Mouse (Mus musculus) gastrocnemius, postnatal 10 days (tissue): Measurements from ENCODE around the gene Slc9a6. TPM values are rescaled to one million over a fixed set of nuclear protein-coding genes. Genes with fewer than 3 reads are reported as not detected.

ENCODE experiments used
- DNase-seq: peaks from one replicate; pipeline ENCODE4 v3.0.0; 2021; ENCODE audit warnings: mixed read lengths
- total RNA-seq, 2 experiments: library from RNA; stranded (reverse); gene quantifications; 2 replicates each; pipeline ENCODE4 v1.2.3; 2021

The Slc9a6 gene
- total RNA-seq, 2 experiments from 2014 or later = 16.2 to 16.8 TPM

DNA sequence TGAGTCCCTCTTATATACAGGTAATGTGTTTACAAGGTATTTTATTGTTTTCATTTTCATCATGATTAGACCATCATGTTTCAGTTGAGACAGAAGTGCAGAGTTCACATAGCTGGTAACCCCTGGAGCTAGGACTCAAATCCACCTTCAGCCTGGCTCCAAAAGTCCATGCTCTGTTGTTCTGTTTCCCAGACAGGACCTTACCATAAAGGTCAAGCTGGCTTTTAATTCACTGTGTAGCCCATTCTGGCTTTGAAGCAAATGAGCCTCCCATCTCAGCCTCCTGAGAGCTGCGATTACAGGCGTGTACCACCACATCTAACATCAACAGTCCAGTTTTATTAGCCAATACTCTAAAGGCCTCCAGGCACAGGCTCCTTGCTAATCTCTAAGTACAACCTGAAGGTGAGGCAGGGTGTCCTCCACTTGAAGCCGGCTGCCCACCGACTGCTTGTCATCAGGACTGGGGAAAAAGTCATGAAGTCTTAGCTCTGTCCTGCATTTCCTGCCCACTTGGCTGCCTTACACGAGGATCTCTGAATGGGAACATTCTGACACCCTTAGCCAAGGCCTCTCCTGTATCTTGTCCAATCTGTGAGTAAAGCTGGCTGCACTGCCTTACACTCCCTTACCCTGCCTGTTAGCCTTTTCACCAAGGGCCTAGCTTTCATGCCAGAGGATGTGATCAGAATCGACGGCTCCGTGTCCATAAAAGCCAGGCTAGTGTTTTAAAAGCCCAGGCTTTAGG, 55.8 kb downstream of the Slc9a6 start:
- DNase-seq = no peak

DNA sequence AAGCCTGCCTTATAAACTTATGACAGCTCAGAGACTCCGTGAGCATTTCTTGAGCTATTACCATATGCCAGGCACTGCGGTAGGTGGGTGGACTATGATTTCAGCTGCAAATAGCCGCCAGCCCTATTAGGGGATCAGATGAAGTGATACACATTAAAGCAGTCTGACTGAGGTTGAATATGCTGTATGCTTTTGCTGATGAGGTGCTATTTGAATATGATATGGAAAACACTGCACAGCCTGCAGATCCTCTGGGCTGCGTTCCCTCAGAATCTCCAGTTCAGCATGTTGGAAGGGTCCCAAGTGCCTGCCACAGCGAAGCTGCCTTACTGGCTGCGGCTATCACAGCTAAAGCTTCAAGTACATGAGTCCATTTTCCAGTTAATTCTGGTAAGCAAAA, 57.7 kb downstream of the Slc9a6 start:
- peak; percentile 27 for DNase-seq

DNA sequence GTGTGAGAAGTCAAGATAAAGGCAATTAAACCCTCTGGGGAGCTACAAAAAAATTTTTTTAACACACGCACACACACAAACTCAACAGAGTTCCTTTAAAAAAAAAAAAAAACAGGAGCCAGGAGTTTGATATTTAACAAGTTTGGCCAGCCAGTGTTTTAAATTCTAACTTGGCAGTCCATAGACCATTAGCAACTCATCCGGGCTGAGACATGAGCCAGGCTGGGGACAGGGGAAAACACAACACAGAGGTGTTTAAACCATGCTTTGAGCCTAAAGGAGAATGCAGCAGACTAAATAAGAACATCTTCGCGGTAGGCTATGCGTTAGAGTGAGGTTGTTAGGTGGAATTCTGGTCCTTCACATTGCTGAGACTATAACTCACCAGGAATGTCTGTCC, 58.5 kb downstream of the Slc9a6 start:
- no peak for DNase-seq

DNA sequence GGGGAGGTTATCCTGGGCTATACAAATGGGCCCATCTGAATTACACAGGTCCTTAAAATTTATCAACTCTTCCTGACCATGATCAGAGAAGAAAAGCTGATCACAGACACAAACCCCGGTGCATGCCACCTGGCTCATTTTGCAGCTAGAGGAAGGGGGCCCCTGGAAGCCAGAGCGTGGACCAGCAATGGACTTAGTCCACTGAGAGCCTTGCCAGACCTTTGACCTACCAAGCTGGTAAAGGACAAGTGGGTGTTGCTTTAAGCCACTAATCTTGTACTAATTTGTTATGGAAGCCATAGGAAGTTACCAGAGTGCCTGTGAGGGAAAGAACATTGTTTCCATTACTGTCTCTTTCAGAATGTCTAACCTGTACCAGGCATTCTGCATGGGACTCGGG, 58.9 kb downstream of the Slc9a6 start:
- no peak for DNase-seq

DNA sequence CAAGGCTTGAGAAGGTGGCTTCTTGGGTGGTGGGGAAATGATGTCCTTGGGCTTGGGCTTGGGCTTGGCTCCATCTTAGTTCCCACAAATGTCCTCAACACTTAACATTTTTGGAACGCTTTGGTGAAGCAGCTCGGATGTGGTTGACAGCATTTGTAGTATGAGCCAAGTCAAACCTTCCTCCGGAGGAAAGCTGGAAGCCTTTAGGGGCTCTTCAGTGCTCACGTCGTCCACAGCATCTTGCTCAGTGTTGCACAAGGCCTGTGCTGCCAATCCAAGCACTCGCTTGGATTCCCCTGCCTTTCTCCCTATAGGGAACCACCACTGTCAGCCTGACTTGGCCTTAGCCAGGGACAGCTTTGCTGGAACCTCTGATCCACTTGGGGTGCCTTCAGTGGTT, 66.0 kb downstream of the Slc9a6 start:
- no peak for DNase-seq

DNA sequence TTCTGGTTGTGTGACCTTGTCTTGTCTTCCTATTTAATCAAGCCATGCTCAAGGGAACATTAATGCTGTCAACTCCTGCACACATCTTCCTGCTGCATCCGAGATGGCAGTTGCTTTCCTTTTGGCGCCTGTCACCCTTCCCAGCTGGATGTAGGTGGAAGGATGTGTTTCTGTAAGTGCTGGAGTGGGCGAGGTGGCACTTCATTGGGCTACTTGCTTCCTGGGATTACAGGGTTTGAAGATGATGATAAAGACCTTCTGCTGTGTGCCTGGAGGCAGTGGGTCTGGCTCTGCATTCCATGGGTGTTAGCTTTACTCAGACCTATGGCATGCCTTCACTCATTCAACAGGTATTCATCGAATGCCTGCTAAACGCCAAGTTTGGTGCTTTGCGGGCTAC, 68.2 kb downstream of the Slc9a6 start:
- no peak for DNase-seq

DNA sequence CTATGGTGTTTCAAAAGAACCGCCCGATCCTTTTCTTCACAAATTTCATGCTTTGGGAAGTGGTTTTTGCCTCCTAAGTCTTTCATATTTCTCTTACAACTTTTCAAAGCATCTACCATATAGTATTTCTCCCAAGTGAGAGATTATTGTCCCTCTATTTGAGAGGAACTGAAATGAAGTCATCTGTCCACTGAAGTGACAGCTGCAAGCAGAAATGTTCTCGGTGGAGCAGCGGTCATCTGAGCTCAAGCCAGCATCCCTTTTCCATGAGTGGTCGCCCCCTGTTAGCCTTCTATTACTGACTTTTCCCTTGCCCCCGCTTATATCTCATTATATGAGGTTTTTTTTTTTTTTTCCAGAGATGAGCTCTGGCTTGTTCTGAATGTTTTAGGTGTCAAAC, 69.5 kb downstream of the Slc9a6 start:
- no peak for DNase-seq

DNA sequence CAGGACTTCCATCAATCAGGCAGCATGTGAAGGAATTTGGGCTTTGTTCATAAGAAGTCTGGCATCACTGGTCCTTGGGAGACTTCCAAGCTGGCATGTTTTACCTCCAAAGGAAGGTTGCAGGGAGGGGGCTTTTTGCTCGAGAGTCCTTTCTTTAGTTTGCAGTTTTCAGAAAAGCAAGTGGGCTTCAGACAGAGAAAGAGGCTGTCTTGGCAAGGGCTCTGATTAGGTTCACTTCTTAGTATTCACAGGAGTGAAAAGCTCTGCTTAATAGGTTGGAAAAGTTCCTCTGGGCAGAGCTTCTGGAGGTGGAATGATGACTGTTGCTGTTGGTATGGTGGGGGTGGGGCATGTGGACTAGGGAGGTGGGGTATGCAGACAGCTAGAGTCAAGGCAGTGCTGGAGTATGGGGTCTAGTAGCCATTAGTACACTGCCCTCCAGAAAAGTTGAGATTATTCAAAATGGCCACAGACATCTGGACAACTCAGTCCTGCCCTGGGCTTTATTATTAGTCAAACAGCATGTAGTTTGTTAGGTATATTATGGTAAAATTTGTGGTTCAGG, 72.7 kb downstream of the Slc9a6 start:
- no peak for DNase-seq

DNA sequence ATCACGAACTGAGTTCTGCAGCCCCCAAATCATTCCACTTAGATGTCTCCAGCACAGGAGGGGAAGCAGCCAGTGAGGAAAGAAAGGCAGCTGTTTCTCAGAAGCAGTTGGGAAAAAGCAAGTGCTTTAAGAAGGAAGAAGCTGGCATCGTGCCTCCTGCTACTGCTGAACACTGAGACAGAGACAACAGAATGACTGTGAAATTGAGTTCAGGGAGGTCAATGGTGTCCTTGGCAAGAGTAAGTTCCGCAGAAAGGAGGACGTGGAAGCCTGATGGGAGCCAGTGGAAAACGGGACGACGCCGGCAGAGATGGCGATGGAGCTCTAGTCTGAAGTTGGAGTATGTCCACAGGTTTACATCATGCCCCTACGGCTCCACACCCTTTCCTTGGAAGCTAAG, 74.0 kb downstream of the Slc9a6 start:
- peak; percentile 26 for DNase-seq

DNA sequence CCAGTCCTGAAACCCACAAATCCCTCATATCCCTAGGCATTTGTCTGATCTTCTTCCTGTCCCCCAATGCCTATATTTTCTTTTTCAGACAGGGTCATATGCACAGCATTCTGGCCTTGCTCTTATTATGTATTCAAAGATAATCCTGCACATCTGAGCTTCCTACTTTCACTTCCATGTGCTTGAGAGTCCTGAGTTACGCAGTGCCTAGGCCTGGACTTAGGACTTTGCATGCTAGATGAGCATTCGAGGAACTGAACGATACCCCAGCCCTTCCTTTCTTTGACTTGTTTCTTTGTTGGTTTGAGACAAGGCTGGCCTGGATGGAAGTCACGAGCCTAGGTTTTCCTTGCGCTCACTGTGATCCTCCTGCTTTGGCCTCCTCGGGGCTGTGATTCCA, 83.0 kb downstream of the Slc9a6 start:
- DNase-seq = no peak

DNA sequence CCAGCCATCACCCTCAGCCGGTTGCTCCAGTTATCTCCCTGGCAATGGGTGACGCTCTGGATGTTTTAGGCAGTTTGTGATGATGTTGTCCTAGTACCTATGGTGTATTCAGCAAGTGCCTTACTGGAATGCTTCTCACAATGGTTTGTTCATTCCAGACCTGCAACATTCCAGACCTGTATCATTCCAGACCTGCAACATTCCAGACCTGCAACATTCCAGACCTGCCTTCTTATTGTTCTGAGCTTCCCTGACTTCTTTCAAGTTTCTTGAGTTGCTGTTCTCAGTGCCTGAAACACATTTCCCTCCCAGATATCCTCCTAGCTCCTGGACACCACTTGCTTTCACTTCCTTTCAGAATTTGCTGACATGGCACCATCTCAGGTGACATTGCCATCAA, 85.0 kb downstream of the Slc9a6 start:
- no peak for DNase-seq

DNA sequence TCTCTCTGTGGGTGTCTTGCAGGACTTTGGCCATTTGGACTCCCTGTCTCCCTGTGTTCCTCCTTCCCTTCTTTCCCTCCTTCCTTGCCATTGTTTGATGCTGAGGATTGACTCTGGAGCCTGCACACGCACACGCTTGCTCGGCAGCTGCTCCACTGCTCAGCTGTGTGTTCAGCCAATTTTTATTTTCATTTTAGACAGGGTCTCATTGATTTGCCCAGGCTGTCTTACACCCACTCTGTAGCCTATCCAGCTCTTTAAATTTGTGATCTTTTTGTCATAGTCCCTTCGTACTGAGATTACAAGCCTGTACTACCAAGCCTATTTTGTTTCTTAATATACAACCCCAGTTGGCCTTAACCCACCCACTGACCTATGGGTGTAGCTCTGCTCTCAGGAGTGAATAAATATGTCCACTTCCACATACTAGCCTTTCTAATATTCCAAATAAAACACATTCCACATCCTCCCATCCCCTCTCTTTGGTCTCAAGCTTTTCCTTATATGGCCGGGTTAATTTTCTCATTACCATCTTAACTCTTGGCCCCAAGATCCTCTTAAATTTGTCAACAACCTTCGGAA, 87.7 kb downstream of the Slc9a6 start:
- no peak for DNase-seq

DNA sequence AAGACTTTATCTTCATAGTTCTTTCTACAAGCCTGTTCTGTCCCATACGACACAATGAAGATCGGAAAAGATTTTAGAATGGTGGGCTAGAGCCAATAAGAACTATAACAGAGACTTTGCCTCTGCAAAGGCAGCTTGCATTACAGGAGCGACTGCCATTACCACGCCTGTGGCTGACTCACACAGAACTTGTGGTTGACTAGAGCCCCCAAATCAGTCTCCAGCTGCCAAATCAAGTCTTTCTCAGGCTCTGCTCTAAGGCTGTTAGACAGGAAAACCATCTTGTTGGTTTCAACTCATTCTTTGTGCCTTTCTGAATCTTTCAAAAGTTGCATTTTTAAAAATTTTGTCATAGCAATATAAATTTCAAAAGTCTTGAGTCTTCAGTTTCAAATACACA, 88.3 kb downstream of the Slc9a6 start:
- DNase-seq = no peak

DNA sequence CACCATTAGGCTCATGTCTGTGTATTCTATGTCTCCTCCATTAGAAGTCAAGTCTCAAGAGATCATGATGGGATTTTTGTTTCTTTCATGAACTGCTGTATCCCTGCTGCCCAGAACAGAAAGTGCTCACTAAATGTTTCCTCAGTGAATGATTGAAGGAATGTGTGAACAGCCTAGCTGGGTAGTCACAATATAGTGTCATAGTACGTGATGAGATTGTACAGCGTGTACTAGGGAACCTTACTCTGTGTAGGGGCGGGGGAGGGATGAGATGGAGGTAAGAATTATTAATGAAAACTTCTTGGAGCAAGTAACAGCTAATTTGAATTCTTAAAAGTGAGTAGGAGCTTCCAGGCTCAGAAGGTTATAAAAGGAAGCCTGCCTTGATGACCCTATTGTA, 91.7 kb downstream of the Slc9a6 start:
- no peak for DNase-seq

DNA sequence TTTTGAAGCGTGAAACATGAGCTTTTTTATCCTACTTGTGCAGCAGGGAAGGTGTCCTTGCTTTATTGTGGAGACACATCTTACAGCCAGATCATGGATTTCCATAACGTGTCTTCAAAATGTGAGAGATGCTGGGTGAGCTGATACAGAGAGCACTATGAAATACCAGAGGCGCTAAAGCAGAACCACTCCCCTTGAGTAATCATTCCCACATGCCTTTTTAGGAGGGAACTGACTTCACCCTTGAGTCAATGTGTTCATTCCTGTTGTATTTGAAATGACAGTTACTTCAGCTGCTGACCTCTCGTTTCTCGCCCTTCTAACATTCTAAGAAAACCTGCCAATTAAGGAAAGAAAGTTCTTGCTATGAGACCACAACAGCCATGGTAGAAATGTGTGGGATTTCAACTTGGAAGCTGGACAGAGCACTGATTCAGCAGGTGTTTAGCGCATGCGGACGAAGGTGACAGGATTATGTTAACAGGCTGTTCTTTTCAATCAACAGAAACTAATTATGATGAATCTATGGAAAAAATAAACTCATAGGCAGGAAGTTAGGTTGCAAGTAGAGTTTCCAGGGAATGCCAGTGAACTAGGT, 94.5 kb downstream of the Slc9a6 start:
- no peak for DNase-seq

DNA sequence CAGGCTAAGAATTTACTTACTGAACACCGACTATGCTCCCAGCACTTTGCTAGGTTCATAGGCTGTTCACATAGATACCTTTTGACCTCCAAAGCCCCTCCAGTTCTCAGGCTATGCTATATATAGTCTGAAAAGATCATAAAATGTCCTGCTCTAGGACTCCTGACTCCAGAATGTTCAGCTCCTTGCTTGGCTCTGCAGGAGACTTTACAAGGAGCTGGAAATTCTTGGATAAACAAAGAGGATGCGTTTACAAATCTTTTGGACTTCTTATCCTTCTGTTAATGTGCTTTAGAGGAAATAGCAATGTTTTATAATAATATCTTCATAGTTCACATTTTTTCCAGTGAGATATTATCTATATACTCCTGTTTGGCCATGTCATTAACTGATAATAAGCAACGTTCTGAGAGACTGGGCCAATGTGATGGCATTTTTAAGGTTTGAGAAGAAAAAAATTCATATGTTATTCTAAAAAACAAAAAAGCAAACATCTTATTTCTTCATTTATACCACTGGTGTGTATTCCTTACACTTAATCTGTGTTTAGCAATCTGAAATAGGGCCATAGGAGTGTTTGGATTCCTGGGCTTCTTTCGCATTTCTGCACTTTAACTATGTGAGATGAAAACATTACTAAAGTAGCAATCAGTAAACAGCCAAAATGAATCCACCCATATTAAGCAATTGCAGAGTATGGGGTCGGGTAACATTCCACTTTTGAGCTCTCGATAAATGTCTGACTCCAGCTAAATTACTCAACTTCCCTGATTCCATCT, 99.2 kb downstream of the Slc9a6 start:
- DNase-seq = no peak

DNA sequence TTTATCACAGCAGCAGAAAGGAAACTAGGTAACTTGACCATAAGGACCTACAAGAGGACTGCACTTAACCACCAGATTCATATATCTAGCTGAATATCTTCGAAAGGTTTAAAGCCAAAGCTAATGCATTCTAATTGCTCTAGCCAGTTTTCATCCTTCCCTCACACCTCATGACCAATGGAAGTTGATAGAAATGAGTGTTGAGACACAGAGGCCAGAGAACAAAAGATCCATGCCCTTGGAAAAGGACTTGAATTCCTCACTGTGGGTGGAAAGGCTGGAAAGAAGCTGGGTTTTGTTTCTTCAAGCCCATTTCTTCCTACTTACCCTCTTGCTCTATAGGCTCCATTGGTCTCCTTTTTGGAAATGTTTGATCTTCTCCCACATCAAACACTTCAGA, 101.0 kb downstream of the Slc9a6 start:
- DNase-seq = no peak

DNA sequence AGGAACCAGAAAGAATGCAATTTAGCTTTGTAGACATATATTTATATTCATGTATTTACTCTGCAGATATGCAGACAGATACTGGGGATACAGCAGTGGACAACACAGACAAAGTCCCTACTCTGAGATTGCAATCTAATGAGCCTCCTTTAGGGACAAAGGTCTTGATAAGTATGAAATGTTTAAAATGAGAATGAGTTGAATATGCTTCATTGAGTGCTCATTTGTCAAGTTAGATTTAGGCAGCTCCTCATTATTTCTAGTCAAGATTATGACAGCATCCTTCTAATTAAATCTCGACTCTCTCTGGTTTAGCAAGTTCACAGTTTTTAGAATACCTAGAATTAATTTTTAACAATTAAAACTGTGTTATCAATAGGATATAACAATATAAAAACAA, 103.1 kb downstream of the Slc9a6 start:
- DNase-seq = no peak
